Mouse (Mus musculus): Measurements from ENCODE around the gene Rps27l.

DNA sequence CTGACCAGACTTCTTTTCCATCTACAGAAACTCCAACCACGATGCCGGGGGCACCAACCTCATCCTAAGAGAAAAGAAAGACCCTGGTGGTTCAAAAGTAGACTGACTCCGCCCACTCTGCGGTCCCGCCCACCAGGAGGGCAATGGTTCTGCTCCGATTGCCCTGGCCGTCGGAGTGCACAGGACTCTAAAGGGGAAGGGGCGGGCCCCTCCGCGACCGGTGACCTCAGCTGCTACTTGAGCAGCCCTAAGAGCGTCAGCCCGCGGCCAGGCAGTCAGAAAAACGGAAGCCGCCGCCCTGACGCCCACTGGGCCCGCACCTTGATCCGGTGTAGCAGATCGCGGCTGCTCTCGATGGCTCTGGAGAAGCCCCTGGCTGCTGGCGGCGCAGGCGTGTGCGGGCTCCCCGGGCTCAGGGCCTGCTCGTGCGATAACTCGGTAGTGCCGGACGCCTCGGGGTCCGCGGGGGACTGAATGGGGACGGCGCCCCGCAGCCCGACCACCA is 28.9 kb downstream of the Rps27l start:
- TF ChIP-seq USF1 (IDR thresholded peaks at IDR 0.05; ENCODE audit: low read depth): no peak
- TF ChIP-seq E2F4 (IDR thresholded peaks at IDR 0.05; ENCODE audit: insufficient read depth): no peak
- TF ChIP-seq MAX (IDR thresholded peaks at IDR 0.05; ENCODE audit: low read depth): no peak
- TF ChIP-seq POLR2A (IDR thresholded peaks at IDR 0.05; ENCODE audit: insufficient read length, low read depth): no peak
- no peak for TF ChIP-seq TCF3 (IDR thresholded peaks at IDR 0.05; ENCODE audit: insufficient read length, low read depth)
- no peak for TF ChIP-seq CEBPB (IDR thresholded peaks at IDR 0.05; ENCODE audit: insufficient read depth, poor library complexity, severe bottlenecking)
- TF ChIP-seq TCF12 (IDR thresholded peaks at IDR 0.05; ENCODE audit: insufficient read depth, poor library complexity, severe bottlenecking): no peak

All from myocyte (in vitro differentiated cells).